Mouse (Mus musculus) kidney, adult 2 months (tissue): ENCODE data around the gene Tmem268. TPM values are rescaled to one million over a fixed set of nuclear protein-coding genes. Genes with fewer than 3 reads are reported as not detected.
A peak's percentile ranks its signal among the peaks of the same experiment; 100 is the strongest.

Experiments
- DNase-seq: peaks from one replicate; pipeline ENCODE4 v3.0.0; 2021
- H3K27ac ChIP-seq: fragments of 200-500 bp; 2 replicates; pipeline ENCODE4 v1.5.1; 2012; ENCODE audit warnings: low read depth, low read length, control low read depth, inconsistent platforms; ENCODE audit not compliant: insufficient read depth
- H3K27me3 ChIP-seq: fragments of 200-500 bp; replicated peaks from 2 replicates; pipeline ENCODE4 v1.6.1; 2012; ENCODE audit warnings: mild to moderate bottlenecking, moderate library complexity, low read length, inconsistent platforms; ENCODE audit not compliant: control insufficient read depth, insufficient read depth
- H3K36me3 ChIP-seq: fragments of 200-500 bp; 2 replicates; pipeline ENCODE4 v1.6.1; 2012; ENCODE audit warnings: mild to moderate bottlenecking, moderate library complexity, low read length, inconsistent platforms; ENCODE audit not compliant: control insufficient read depth, insufficient read depth
- H3K4me1 ChIP-seq: fragments of 200-500 bp; 2 replicates; pipeline ENCODE4 v1.6.1; 2011; ENCODE audit warnings: low read length; ENCODE audit not compliant: control insufficient read depth, insufficient read depth
- H3K4me3 ChIP-seq: fragments of 200-500 bp; 2 replicates; pipeline ENCODE4 v1.5.1; 2011; ENCODE audit warnings: mild to moderate bottlenecking, low read depth, low read length, control low read depth; ENCODE audit not compliant: insufficient read depth
- CTCF ChIP-seq: fragments of 200-500 bp; conservative IDR thresholded peaks from 2 replicates; pipeline ENCODE4 v1.5.1; 2011; ENCODE audit warnings: low read depth, mild to moderate bottlenecking, control low read depth, low read length, moderate library complexity, mixed read lengths; ENCODE audit not compliant: insufficient read depth, insufficient read length
- POLR2A ChIP-seq: fragments of 200-500 bp; IDR thresholded peaks from one replicate; pipeline ENCODE4 v1.6.1; 2011; ENCODE audit warnings: low read depth, low read length, control low read depth
- WGBS: fragments of 180-500 bp; shearing (Covaris S2); methylation state at CpG from one replicate; pipeline ENCODE4 v1.1.7; 2018; 5-methylcytosine and 5-hydroxymethylcytosine counted together
- polyA plus RNA-seq: library from polyadenylated mRNA; depleted of rRNA; stranded (reverse); fragments of >200 nt; gene quantifications from 2 replicates; pipeline ENCODE4 v1.2.3, GENCODE M21; 2012

The Tmem268 gene
- polyA plus RNA-seq, 1 experiment: 10.1 TPM

DNA sequence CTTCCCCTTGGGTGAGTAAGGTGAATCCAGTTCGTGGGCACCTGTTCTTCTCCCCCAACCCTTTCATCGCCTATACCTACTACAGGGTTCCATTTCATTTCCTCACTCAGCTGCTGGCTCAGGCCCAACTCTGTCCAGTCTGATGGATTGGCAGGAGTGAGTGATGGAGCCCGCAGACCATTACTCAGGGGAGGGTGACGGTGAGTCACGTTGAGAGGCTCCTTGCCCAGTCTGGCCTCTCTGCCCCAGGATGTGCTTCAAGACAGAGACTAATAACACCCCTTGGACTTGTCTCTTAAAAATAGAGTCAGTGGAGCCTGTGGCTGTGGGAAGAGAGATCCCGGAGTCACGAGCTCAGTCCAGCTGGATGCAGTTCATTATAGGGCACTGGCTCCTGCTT, 28.2 kb upstream of the Tmem268 start:
- Histone ChIP-seq H3K27me3 (no peaks in the 10 kb centered on the region), H3K27ac (no peak overlapping the region), H3K4me1 (no peaks in the 10 kb centered on the region), H3K4me3 (no peak overlapping the region), H3K36me3 (no peaks in the 10 kb centered on the region)
- 63% methylated on average over 7 of the region's 7 CpGs for WGBS
- no peak for TF ChIP-seq POLR2A
- TF ChIP-seq CTCF: no peak
- DNase-seq: no peak

GRCm38 (mm10) chr4:63537602-63538001, 21.0 kb upstream of the Tmem268 start:
- no peaks in the 10 kb centered on the region for H3K36me3 ChIP-seq
- H3K27ac ChIP-seq: no peak overlapping the region
- H3K27me3 ChIP-seq: no peaks in the 10 kb centered on the region
- no peaks in the 10 kb centered on the region for H3K4me1 ChIP-seq
- no peak overlapping the region for H3K4me3 ChIP-seq
- TF ChIP-seq POLR2A: no peak
- no peak for TF ChIP-seq CTCF
- no peak for DNase-seq
- WGBS: 88% methylated on average over 4 of the region's 4 CpGs

DNA sequence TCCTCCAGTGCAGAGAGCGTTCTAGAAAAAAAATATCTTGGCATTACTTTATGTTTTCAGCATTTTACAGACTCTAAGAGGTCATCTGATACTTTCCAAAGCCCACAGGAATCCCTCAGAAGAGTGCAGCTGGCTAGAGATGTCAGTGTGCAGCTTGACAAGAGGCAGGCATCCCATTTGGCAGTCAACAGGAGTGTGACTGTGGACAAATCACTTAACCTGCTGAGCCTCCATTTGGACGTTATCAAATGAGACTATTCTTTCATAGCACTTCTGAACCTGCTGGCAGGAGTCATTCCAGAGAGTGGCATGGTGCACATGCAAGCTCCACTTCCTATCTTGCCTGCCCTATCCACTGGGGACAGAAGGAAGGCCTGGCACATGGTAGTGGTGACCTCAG, 16.4 kb upstream of the Tmem268 start:
- no peak for DNase-seq
- H3K4me3 ChIP-seq: no peak overlapping the region
- no peaks in the 10 kb centered on the region for H3K27me3 ChIP-seq
- WGBS: 71% methylated on average over 2 of the region's 2 CpGs
- no peak overlapping the region for H3K27ac ChIP-seq
- TF ChIP-seq CTCF (no peak), POLR2A (no peak)
- H3K36me3 ChIP-seq: no peaks in the 10 kb centered on the region
- H3K4me1 ChIP-seq: peaks cover 9% of the 10 kb centered on the region; the same call in 1 of the 2 replicates

- 46% methylated on average over 10 of the region's 10 CpGs for WGBS
- H3K36me3 ChIP-seq: peaks cover 2% of the 10 kb centered on the region; the same call in 1 of the 2 replicates
- H3K27me3 ChIP-seq: no peaks in the 10 kb centered on the region
- TF ChIP-seq POLR2A (no peak), CTCF (no peak)
- H3K27ac ChIP-seq: peak overlapping the region; percentile 33; the same call in 1 of the 2 replicates
- peaks cover 13% of the 10 kb centered on the region; the same call in 1 of the 2 replicates for H3K4me1 ChIP-seq
- peak overlapping the region; percentile 12; the same call in 1 of the 2 replicates for H3K4me3 ChIP-seq
- no peak for DNase-seq
Measured at GRCm38 (mm10) chr4:63543746-63544493, 14.7 kb upstream of the Tmem268 start.

GRCm38 (mm10) chr4:63544494-63545230, 13.9 kb upstream of the Tmem268 start, which contains the start of gene Atp6v1g1:
Gene Atp6v1g1, plus strand, starts transcription at chr4:63544772.
- TF ChIP-seq CTCF (no peak), POLR2A (peak; percentile 44)
- DNase-seq: peak; percentile 99
- Histone ChIP-seq H3K4me3 (peak within 1 kb of the TSS; percentile 98), H3K27ac (peak within 1 kb of the TSS; percentile 96), H3K4me1 (peaks cover 13% of the 10 kb centered on the region; the same call in 1 of the 2 replicates), H3K36me3 (peaks cover 5% of the 10 kb centered on the region; the same call in 1 of the 2 replicates), H3K27me3 (no peaks in the 10 kb centered on the region)
- WGBS: under 1% methylated on average over 57 of the region's 57 CpGs

- 7% methylated on average over 26 of the region's 26 CpGs for WGBS
- no peak for DNase-seq
- H3K27ac ChIP-seq: peak overlapping the region; percentile 96
- H3K4me3 ChIP-seq: peak overlapping the region; percentile 98
- peaks cover 5% of the 10 kb centered on the region; the same call in 1 of the 2 replicates for H3K36me3 ChIP-seq
- H3K27me3 ChIP-seq: no peaks in the 10 kb centered on the region
- peaks cover 13% of the 10 kb centered on the region; the same call in 1 of the 2 replicates for H3K4me1 ChIP-seq
- TF ChIP-seq CTCF (no peak), POLR2A (no peak)
Measured at GRCm38 (mm10) chr4:63545231-63545958, 13.2 kb upstream of the Tmem268 start.

DNA sequence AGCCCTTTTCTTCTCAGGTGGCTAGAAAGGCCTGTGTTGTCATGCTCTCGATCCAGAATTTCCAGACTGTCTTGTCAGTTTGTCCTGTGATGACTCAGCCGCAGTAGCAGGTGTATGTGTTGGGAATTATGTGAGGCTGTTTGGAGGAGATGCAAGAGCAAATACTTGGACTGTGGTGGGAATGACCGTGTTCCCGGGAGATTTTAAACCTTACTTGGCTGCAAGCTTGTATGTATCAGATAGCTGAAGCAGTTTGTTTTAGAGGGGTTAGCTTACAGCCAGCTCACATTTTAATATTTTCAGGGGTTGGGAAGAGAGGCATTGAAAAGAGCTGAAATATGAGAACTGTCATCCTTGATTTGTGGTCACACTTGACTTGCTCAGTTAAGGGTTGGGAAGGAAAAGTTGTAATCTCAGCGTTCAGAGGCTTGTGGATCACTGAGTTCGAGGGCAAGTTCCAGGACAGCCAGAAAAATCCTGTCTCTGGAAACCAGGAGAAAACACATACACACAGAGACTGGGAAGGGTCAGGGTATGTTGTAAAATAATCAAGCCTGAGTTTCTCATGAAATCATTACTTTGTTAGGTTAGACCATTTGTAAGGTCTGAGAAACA, 12.0 kb upstream of the Tmem268 start:
- peak; percentile 79 for DNase-seq
- Histone ChIP-seq H3K27me3 (no peaks in the 10 kb centered on the region), H3K4me1 (peaks cover 13% of the 10 kb centered on the region; the same call in 1 of the 2 replicates), H3K4me3 (peak overlapping the region; percentile 98), H3K36me3 (peaks cover 15% of the 10 kb centered on the region; the same call in 1 of the 2 replicates), H3K27ac (peak overlapping the region; percentile 96)
- WGBS: 32% methylated on average over 6 of the region's 6 CpGs
- TF ChIP-seq POLR2A (no peak), CTCF (no peak)
